Mouse (Mus musculus) Muller cell, postnatal 12 days (primary cell): ENCODE data around the gene Arhgef3.

Source experiments
- DNase-seq: peaks from one replicate; pipeline ENCODE4 v3.0.0-alpha.2; 2015; ENCODE audit errors: inconsistent ontology term

Gene Arhgef3

DNA sequence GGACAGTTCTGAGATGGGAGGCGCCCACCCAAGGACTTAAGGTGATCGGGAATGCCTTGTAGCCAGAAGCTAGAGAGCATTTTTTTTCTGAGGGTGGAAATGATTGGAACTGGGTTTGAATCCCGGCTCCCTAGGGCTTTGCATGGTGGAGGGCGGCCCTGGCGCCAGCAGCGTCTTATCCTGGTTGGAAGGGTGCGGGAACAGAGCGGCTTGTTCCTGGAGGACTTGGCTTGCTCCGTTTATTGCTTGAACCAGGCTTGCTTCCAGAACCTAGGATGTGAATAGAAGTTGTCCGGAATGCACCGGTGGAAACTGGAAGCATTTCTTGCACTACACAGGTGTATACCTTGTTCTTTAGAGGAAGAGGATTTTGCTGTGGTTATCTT, 569 bp downstream of the Arhgef3 start:
- no peak for DNase-seq

- DNase-seq: no peak
Measured at GRCm38 (mm10) chr14:27115991-27116390, 1.3 kb downstream of the Arhgef3 start.

GRCm38 (mm10) chr14:27116577-27117165, 2.0 kb downstream of the Arhgef3 start:
- DNase-seq: no peak

DNA sequence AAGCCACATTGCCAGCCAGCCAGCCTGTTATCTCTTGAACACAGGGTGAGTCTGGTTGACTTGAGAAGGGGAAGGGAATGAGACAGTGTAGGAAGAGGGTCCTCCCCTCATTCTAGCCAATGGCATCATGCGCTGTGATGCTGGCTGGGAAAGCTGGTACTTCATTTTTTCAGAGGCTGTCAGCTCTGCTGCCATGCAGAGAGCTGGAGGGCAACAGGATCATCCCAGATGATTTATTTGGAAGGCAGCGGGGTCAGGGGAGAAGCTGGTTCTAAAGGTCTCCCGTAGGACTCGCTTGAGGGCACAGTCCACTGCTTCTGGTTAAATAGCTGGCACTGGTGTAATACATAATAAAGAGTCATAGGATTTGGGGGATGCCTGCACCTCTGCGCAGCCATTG, 3.8 kb downstream of the Arhgef3 start:
- DNase-seq: no peak

- DNase-seq: no peak
Measured at GRCm38 (mm10) chr14:27122646-27123045, 7.9 kb downstream of the Arhgef3 start.

- peak; percentile 51 for DNase-seq
Measured at GRCm38 (mm10) chr14:27123543-27123942, 8.8 kb downstream of the Arhgef3 start.

GRCm38 (mm10) chr14:27130031-27130430, 15.3 kb downstream of the Arhgef3 start:
- DNase-seq: no peak

DNA sequence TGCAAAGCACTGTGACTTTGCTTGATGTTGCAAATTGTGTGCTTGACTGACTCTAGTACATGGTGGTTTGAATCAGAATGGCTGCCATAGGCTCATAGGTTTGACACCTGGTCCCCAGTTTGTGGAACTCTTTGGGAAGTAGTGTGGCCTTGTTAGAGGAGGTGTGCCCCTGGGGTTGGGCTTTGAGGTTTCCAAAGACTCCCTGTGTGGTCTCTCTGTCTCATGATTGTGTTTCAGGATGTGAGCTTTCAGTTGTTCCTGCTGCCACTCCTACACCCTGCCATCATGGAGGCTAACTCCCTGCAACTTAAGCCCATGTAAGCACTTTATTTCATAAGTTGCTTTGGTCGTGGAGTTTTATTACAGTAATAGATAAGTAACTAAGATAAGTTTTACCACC, 16.0 kb downstream of the Arhgef3 start:
- DNase-seq: no peak

GRCm38 (mm10) chr14:27131521-27131920, 16.8 kb downstream of the Arhgef3 start:
- peak; percentile 47 for DNase-seq

- DNase-seq: no peak
Measured at GRCm38 (mm10) chr14:27138891-27139290, 24.2 kb downstream of the Arhgef3 start.

DNA sequence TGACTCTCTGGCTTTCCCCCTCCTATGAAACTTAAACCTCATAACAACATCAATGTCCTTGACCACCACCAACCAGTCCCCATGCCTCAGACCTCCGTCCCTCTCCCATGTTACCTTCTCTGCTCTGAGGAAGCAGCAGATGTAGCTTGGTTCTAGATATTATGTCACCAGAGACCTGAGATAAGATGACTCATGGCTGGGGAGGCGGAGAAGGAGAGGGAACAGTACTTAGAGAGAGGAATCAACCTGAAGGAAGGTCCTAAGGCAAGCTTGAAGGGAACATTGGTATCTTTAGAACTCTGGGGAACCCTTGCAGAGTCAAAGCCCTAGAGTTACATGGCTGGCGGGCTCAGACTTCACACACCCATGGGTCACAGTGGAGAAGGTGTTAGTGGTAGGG, 25.3 kb downstream of the Arhgef3 start:
- DNase-seq: no peak

- no peak for DNase-seq
Measured at GRCm38 (mm10) chr14:27141486-27141885, 26.8 kb downstream of the Arhgef3 start.

DNA sequence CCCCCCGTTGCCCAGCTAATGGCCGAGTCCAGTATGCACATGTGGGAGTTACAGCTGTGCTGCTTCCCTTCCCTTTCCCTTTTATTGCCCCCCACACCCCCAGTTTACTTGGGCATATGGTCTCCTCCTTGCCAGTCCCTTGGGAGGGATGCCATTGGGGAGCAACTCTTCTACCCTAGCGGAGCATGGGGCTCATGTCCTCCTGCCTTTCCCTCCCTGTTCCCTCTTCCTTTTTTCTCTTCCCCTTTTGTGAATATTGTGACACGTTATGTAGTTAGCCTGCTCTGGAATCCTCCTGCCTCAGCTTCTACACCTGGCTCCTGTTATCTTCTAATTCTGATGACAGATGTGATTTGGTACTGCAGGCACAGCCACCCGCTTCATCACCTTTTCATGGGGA, 28.0 kb downstream of the Arhgef3 start:
- no peak for DNase-seq

- no peak for DNase-seq
Measured at GRCm38 (mm10) chr14:27145171-27146045, 30.7 kb downstream of the Arhgef3 start.

DNA sequence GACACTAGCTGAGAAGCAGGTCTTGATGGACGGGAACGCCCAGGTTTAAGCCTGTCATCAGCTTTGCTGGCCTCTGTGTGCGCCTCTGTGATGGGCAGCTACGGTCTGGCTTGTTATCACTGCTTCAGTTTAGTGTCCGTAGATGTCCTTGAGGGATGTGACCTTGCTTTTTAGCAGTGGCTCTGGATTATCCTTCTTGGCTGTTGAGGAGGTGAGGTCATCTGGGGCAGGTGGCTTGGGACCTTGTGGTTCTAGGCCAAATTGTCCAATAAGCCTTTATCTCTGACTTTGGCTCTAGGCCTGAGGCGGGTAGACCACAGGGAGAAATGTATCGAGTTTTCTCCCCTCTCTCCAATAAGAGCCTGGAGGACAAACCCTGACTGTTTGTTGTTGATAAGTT, 33.0 kb downstream of the Arhgef3 start:
- no peak for DNase-seq

GRCm38 (mm10) chr14:27149401-27149800, 34.7 kb downstream of the Arhgef3 start:
- DNase-seq: no peak

- no peak for DNase-seq
Measured at GRCm38 (mm10) chr14:27150011-27150640, 35.4 kb downstream of the Arhgef3 start.

- no peak for DNase-seq
Measured at GRCm38 (mm10) chr14:27151432-27151831, 36.7 kb downstream of the Arhgef3 start.

DNA sequence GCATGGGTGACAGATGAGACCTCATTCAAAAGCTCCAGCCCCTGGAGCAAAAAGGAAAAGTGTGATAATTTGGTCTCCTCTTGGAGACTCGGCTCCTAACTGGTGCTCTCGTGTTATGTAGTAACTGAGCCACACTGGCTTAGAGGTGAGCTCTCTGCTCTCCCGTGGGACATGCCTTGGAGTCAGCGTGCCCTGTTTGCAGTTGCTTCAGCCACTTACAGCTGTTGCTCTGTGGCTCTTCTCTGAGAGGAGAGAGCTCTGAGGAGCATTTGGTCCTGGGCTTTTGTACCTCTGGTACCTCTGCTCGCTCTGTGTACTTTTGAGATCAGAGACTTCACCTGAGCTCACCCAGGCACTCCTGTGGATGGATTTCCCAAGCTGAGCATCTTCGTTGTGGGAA, 40.4 kb downstream of the Arhgef3 start:
- no peak for DNase-seq

- DNase-seq: no peak
Measured at GRCm38 (mm10) chr14:27156032-27156431, 41.3 kb downstream of the Arhgef3 start.

DNA sequence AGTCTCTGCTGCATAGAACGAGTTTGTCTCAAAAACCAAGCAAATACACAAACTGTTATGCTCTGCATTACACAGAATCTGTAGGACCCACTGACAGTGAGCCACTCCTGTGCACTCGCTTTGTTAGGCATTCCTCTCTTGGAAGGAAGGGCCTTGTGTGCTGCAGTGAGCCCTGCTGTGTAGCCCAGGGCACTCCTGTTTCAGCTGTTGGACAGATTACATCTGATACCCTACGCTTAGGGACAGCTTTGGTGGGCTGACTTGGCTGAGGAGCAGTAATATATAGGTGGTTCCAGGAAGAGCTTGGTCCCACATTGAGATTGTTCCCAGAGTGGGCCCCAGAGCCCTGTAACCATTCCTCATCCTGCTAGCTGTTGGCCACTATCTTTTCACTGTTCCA, 43.4 kb downstream of the Arhgef3 start:
- DNase-seq: no peak

DNA sequence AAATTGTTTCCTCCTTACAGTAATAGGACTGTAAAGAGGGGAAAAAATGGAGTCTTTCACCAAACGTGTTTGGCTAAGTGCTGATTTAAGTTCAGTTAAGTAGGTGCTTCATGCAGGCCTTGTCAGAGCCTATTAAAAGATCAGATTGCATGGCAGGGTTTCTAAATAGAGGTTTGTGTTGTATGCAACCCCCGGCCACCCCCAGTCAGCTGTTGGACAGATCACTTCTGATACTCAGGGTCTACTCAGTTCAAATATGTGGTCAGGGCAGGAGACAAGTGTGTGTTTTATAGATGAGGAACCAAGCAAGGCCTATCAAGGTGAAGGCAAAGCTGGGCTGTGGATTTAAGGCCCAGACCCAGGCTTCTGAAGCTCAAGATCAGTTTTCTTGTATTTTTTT, 44.1 kb downstream of the Arhgef3 start:
- DNase-seq: no peak

DNA sequence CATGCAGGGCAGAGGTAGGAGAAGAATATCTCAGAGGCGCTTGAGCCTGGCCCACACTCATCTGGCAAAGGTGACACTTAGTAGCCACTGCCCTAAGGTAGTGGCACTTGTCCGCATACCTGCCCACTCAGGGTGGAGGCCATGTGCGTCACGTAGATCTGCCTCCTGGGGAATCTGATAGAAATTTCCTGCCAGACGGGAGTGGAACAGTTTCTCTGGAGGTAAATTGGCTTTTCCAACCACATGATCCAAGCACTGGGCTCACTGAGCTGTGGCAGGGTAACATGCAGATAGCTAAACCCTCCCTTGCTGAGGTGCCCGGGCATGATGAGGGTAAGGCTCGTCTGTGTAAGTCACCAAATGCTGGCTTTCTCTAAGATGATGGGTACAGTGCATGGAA, 46.1 kb downstream of the Arhgef3 start:
- no peak for DNase-seq
